Comparison of ENCODE assay signal across 12 mouse cellular contexts in genomic region chr5:147036028-147036427, GRCm38 (mm10). TPM values are rescaled to one million over a fixed set of nuclear protein-coding genes. Genes with fewer than 3 reads are reported as not detected.
DNase-seq lines count a peak whose midpoint lies in the region; ATAC-seq and TF ChIP-seq lines count a peak whose summit lies in the region.
"Had no signal": no experiment of that assay in that cellular context is flagged by ENCODE, and none has a peak within 500 bp of the region (broad histone marks: within the 10 kb centered on the region; RNA-seq: fewer than 3 reads in every experiment).

No protein-coding gene starts in this region.

- H3K27ac ChIP-seq in liver, adult 2 months (replicated peaks; ENCODE audit: insufficient read depth, low read depth, low read length), result peak overlapping the region; percentile 71
- no peak overlapping the region for H3K27ac ChIP-seq in liver, embryonic 11.5 days (ENCODE audit: low read depth, low read length)
- H3K27ac ChIP-seq in heart, embryonic 14.5 days (replicated peaks in 1 of 2; ENCODE audit: control insufficient read depth in 1 of 2, insufficient read depth in 1 of 2, low read depth in 2 of 2, low read length in 2 of 2), result peak overlapping the region; percentile 10 to 59; a peak in 3 of 4 replicates
- H3K27ac ChIP-seq in kidney, postnatal 0 days, result peak overlapping the region; percentile 77
- peak overlapping the region; percentile 36 for H3K27ac ChIP-seq in small intestine, adult 2 months (ENCODE audit: insufficient read depth, low read depth, low read length)

- no peak for DNase-seq in liver, adult 2 months (ENCODE audit: extremely low read depth, low read depth, low spot score)
- no peak for DNase-seq in liver, embryonic 11.5 days (ENCODE audit: low spot score)
- DNase-seq in kidney, postnatal 0 days (ENCODE audit: low spot score), result peak; percentile 49
- no peak for DNase-seq in testis, postnatal 10 days (ENCODE audit: low spot score)
- no peak for DNase-seq in cerebellum, adult 8-10 months
- no peak for DNase-seq in spleen, postnatal 4 days (ENCODE audit: low spot score in 2 of 2)
- DNase-seq: embryo, embryonic 11 days; midbrain, embryonic 14.5 days; thymus, postnatal 4 days had no signal

- no peaks in the 10 kb centered on the region for H3K9me3 ChIP-seq in liver, embryonic 11.5 days (ENCODE audit: control insufficient read depth, low read length)
- H3K9me3 ChIP-seq in heart, embryonic 14.5 days (ENCODE audit: control insufficient read depth, low read length), result no peaks in the 10 kb centered on the region
- no peaks in the 10 kb centered on the region for H3K9me3 ChIP-seq in kidney, postnatal 0 days (replicated peaks; ENCODE audit: low read length)

- TF ChIP-seq CTCF in liver, adult 2 months (IDR thresholded peaks at IDR 0.05; ENCODE audit: low read depth, low read length), result no peak
- TF ChIP-seq CTCF in kidney, postnatal 0 days (IDR thresholded peaks at IDR 0.05; ENCODE audit: low read depth), result no peak
- TF ChIP-seq CTCF in small intestine, adult 2 months (IDR thresholded peaks at IDR 0.05; ENCODE audit: extremely low read depth, insufficient read length, insufficient replicate concordance, low read depth, low read length), result no peak

- no peak overlapping the region for H3K4me3 ChIP-seq in liver, adult 2 months (ENCODE audit: insufficient read depth, low read depth, low read length)
- no peak overlapping the region for H3K4me3 ChIP-seq in liver, embryonic 11.5 days (ENCODE audit: low read depth, low read length)
- no peak overlapping the region for H3K4me3 ChIP-seq in heart, embryonic 14.5 days (ENCODE audit: control insufficient read depth in 1 of 2, insufficient read depth in 1 of 2, low read depth in 1 of 2, low read length in 2 of 2)
- H3K4me3 ChIP-seq in kidney, postnatal 0 days (replicated peaks; ENCODE audit: low read depth, low read length), result no peak overlapping the region
- H3K4me3 ChIP-seq in small intestine, adult 2 months (ENCODE audit: low read depth, low read length), result no peak overlapping the region

- H3K4me1 ChIP-seq in liver, adult 2 months (ENCODE audit: control insufficient read depth, insufficient read depth, low read length), result peaks cover 7% of the 10 kb centered on the region
- H3K4me1 ChIP-seq in liver, embryonic 11.5 days (replicated peaks; ENCODE audit: control insufficient read depth, insufficient read depth, low read length), result peaks cover 3% of the 10 kb centered on the region; the same call in 1 of the 2 replicates
- peaks cover 15 to 31% of the 10 kb centered on the region in 2 experiments for H3K4me1 ChIP-seq in heart, embryonic 14.5 days (ENCODE audit: control insufficient read depth in 2 of 2, insufficient read depth in 2 of 2, low read length in 2 of 2)
- no peaks in the 10 kb centered on the region; the same call in 1 of the 2 replicates for H3K4me1 ChIP-seq in kidney, postnatal 0 days (replicated peaks; ENCODE audit: insufficient read depth, low read length)
- H3K4me1 ChIP-seq in small intestine, adult 2 months (ENCODE audit: control insufficient read depth, insufficient read depth, insufficient read length, low read length), result peaks cover 4% of the 10 kb centered on the region; the same call in 1 of the 2 replicates

- no peaks in the 10 kb centered on the region for H3K27me3 ChIP-seq in liver, adult 2 months (ENCODE audit: control insufficient read depth, insufficient read depth, low read length)
- no peaks in the 10 kb centered on the region for H3K27me3 ChIP-seq in liver, embryonic 11.5 days (replicated peaks; ENCODE audit: control insufficient read depth, insufficient read depth, low read length)
- H3K27me3 ChIP-seq in heart, embryonic 14.5 days (ENCODE audit: control insufficient read depth, insufficient read depth, low read length), result no peaks in the 10 kb centered on the region
- H3K27me3 ChIP-seq in kidney, postnatal 0 days (ENCODE audit: insufficient read depth, low read length), result no peaks in the 10 kb centered on the region
- no peaks in the 10 kb centered on the region for H3K27me3 ChIP-seq in small intestine, adult 2 months (ENCODE audit: control insufficient read depth, insufficient read depth, low read length)

- no peak for ATAC-seq in liver, embryonic 11.5 days (replicated peaks; ENCODE audit: low FRiP score)
- no peak for ATAC-seq in heart, embryonic 14.5 days (ENCODE audit: insufficient number of reproducible peaks, insufficient read depth, low FRiP score, low read depth)
- ATAC-seq in kidney, postnatal 0 days (replicated peaks; ENCODE audit: low FRiP score, low read depth), result no peak
- ATAC-seq: inflammation-experienced regulatory T-cells, adult 6 months had no signal

- TF ChIP-seq POLR2A in liver, adult 2 months (IDR thresholded peaks at IDR 0.05; ENCODE audit: extremely low read depth, insufficient read depth, low read length), result no peak
- TF ChIP-seq POLR2A in small intestine, adult 2 months (IDR thresholded peaks at IDR 0.05; ENCODE audit: low read depth, low read length), result no peak

- H3K9ac ChIP-seq in liver, adult 2 months (ENCODE audit: low read depth, low read length), result no peak overlapping the region
- H3K9ac ChIP-seq in liver, embryonic 11.5 days (ENCODE audit: low read depth, low read length), result no peak overlapping the region
- H3K9ac ChIP-seq in heart, embryonic 14.5 days (ENCODE audit: low read length), result no peak overlapping the region
- no peak overlapping the region for H3K9ac ChIP-seq in kidney, postnatal 0 days (ENCODE audit: low read depth, low read length)

- H3K36me3 ChIP-seq in liver, adult 2 months (ENCODE audit: control insufficient read depth, insufficient read depth, low read length), result peaks cover 8% of the 10 kb centered on the region; the same call in 1 of the 2 replicates
- no peaks in the 10 kb centered on the region for H3K36me3 ChIP-seq in liver, embryonic 11.5 days (ENCODE audit: control insufficient read depth, insufficient read depth, low read length)
- peaks cover 51% of the 10 kb centered on the region for H3K36me3 ChIP-seq in heart, embryonic 14.5 days (ENCODE audit: control insufficient read depth, insufficient read depth, low read length)
- no peaks in the 10 kb centered on the region for H3K36me3 ChIP-seq in kidney, postnatal 0 days (ENCODE audit: insufficient read depth, low read length)
- H3K36me3 ChIP-seq in small intestine, adult 2 months (ENCODE audit: control insufficient read depth, insufficient read depth, low read length), result peaks cover 31% of the 10 kb centered on the region

- H3K79me2 ChIP-seq in liver, adult 2 months (ENCODE audit: control insufficient read depth, insufficient read depth, low read length), result peaks cover 45% of the 10 kb centered on the region

- 82% methylated on average over 10 of the region's 10 CpGs for WGBS in liver, adult 2 months
- 71% methylated on average over 10 of the region's 10 CpGs for WGBS in liver, embryonic 11.5 days
- 46% methylated on average over 10 of the region's 10 CpGs for WGBS in heart, embryonic 14.5 days
- WGBS in kidney, postnatal 0 days, result 69% methylated on average over 10 of the region's 10 CpGs
- 82% methylated on average over 10 of the region's 10 CpGs for WGBS in small intestine, adult 2 months

- no peak overlapping the region for H3K4me2 ChIP-seq in liver, embryonic 11.5 days
- no peak overlapping the region for H3K4me2 ChIP-seq in heart, embryonic 14.5 days (ENCODE audit: low read length)
- H3K4me2 ChIP-seq in kidney, postnatal 0 days (ENCODE audit: low read length), result no peak overlapping the region

RNA-seq across cellular contexts. Expression of gene Lnx2, which starts 40.4 kb away (rescaled TPM):
- 11.0 and 14.4 TPM in 2 replicates for total RNA-seq in liver, adult 2 months (2014; rRNA removed)
- 19.7 and 24.1 TPM in 2 replicates for polyA plus RNA-seq in liver, adult 2 months (2012; rRNA removed)
- 13.3 and 13.7 TPM in 2 replicates for polyA plus RNA-seq in liver, embryonic 11.5 days (2014; fragmentation: Nextera tagmentation; extraction: Ambion mirVana)
- polyA plus RNA-seq in heart, embryonic 14.5 days (2014; fragmentation: Nextera tagmentation; extraction: Ambion mirVana), result 13.0 TPM in 2 replicates
- 11.8 and 12.4 TPM in 2 replicates for polyA plus RNA-seq in kidney, postnatal 0 days (2015; fragmentation: Nextera tagmentation; extraction: Ambion mirVana)
- 24.6 and 44.9 TPM in 2 replicates for polyA plus RNA-seq in small intestine, adult 2 months (2012; rRNA removed)

RNA-seq across cellular contexts. Expression of gene Polr1d, which starts 40.8 kb away (rescaled TPM):
- 48.5 and 52.1 TPM in 2 replicates for total RNA-seq in liver, adult 2 months (2014; rRNA removed)
- 18.2 and 21.7 TPM in 2 replicates for polyA plus RNA-seq in liver, adult 2 months (2012; rRNA removed)
- polyA plus RNA-seq in liver, embryonic 11.5 days (2014; fragmentation: Nextera tagmentation; extraction: Ambion mirVana), result 180 and 182 TPM in 2 replicates
- polyA plus RNA-seq in heart, embryonic 14.5 days (2014; fragmentation: Nextera tagmentation; extraction: Ambion mirVana), result 97.6 and 99.3 TPM in 2 replicates
- polyA plus RNA-seq in kidney, postnatal 0 days (2015; fragmentation: Nextera tagmentation; extraction: Ambion mirVana), result 161 TPM in 2 replicates
- 17.2 and 33.0 TPM in 2 replicates for polyA plus RNA-seq in small intestine, adult 2 months (2012; rRNA removed)
